Mouse (Mus musculus) layer of hippocampus, adult 9-11 months (tissue): ENCODE data around the gene B3galt4.
"Not testable (repeated sequence)": the region's sequence is repeated elsewhere in the genome, so short reads cannot be mapped to it uniquely, and the experiment has no call there.

ENCODE experiments used
- DNase-seq: peaks from one replicate; pipeline ENCODE4 v3.0.0; 2022

B3galt4 gene

GRCm38 (mm10) chr17:33965846-33966550 lies 14.7 kb upstream of the B3galt4 start:
- DNase-seq = no peak

GRCm38 (mm10) chr17:33965082-33965845 lies 14.0 kb upstream of the B3galt4 start:
- no peak for DNase-seq

- DNase-seq = peak; percentile 5
Observed at GRCm38 (mm10) chr17:33962876-33963275, 11.6 kb upstream of the B3galt4 start.

- DNase-seq = no peak
Observed at GRCm38 (mm10) chr17:33959948-33960347, 8.7 kb upstream of the B3galt4 start.

- DNase-seq = no peak
Observed at GRCm38 (mm10) chr17:33959135-33959534, 7.8 kb upstream of the B3galt4 start.

- no peak for DNase-seq
Observed at GRCm38 (mm10) chr17:33958451-33958850, 7.2 kb upstream of the B3galt4 start.

- DNase-seq = no peak
Observed at GRCm38 (mm10) chr17:33957493-33957892, 6.2 kb upstream of the B3galt4 start.

- no peak for DNase-seq
Observed at GRCm38 (mm10) chr17:33956336-33956735, 5.0 kb upstream of the B3galt4 start.

GRCm38 (mm10) chr17:33955555-33956214 lies 4.4 kb upstream of the B3galt4 start, which contains the start of the genes Vps52 and Rps18:
Gene Vps52, plus strand, starts transcription at chr17:33955812.
Gene Rps18, minus strand, starts transcription at chr17:33956001.
- DNase-seq = peak; percentile 98

GRCm38 (mm10) chr17:33954646-33955554 lies 3.6 kb upstream of the B3galt4 start:
- DNase-seq = no peak

- DNase-seq = no peak
Observed at GRCm38 (mm10) chr17:33953961-33954565, 2.8 kb upstream of the B3galt4 start.

- DNase-seq = no peak
Observed at GRCm38 (mm10) chr17:33953310-33953709, 2.0 kb upstream of the B3galt4 start.

GRCm38 (mm10) chr17:33952879-33953278 lies 1.6 kb upstream of the B3galt4 start:
- no peak for DNase-seq

- DNase-seq = not testable (repeated sequence)
Observed at GRCm38 (mm10) chr17:33952015-33952414, 727 bp upstream of the B3galt4 start.

GRCm38 (mm10) chr17:33950131-33950625 lies 1.1 kb downstream of the B3galt4 start:
- no peak for DNase-seq

GRCm38 (mm10) chr17:33948905-33949537 lies 2.3 kb downstream of the B3galt4 start:
- DNase-seq = no peak

GRCm38 (mm10) chr17:33948090-33948904 lies 3.0 kb downstream of the B3galt4 start:
- DNase-seq = no peak

- DNase-seq = no peak
Observed at GRCm38 (mm10) chr17:33947430-33948089, 3.7 kb downstream of the B3galt4 start.

GRCm38 (mm10) chr17:33943454-33943853 lies 7.8 kb downstream of the B3galt4 start:
- no peak for DNase-seq

GRCm38 (mm10) chr17:33941381-33941780 lies 9.9 kb downstream of the B3galt4 start:
- no peak for DNase-seq
